Mouse (Mus musculus) forebrain, embryonic 10.5 days (tissue): ENCODE data around the gene Prkx. TPM values are rescaled to one million over a fixed set of nuclear protein-coding genes. Genes with fewer than 3 reads are reported as not detected.

Experiments
- DNase-seq: peaks from one replicate; pipeline ENCODE4 v3.0.0-alpha.2; 2017; ENCODE audit warnings: low spot score; ENCODE audit errors: extremely low spot score
- H3K27ac ChIP-seq: fragments of 300-500 bp; sonication (generic); 2 replicates; pipeline ENCODE4 v1.5.1; 2016; ENCODE audit warnings: mild to moderate bottlenecking
- H3K27me3 ChIP-seq: fragments of 300-500 bp; sonication (generic); 2 replicates; pipeline ENCODE4 v1.6.1; 2016; ENCODE audit warnings: mild to moderate bottlenecking; ENCODE audit not compliant: poor library complexity, severe bottlenecking
- H3K36me3 ChIP-seq: fragments of 300-500 bp; sonication (generic); replicated peaks from 2 replicates; pipeline ENCODE4 v1.6.1; 2016; ENCODE audit warnings: mild to moderate bottlenecking, moderate library complexity
- H3K4me1 ChIP-seq: fragments of 300-500 bp; sonication (generic); 2 replicates; pipeline ENCODE4 v1.6.1; 2016
- H3K4me3 ChIP-seq: fragments of 300-500 bp; sonication (generic); 2 replicates; pipeline ENCODE4 v1.5.1; 2016; ENCODE audit warnings: mild to moderate bottlenecking, moderate library complexity
- H3K9me3 ChIP-seq: fragments of 300-500 bp; sonication (generic); 2 replicates; pipeline ENCODE4 v1.6.1; 2016; ENCODE audit warnings: mild to moderate bottlenecking, moderate library complexity
- WGBS: fragments of 180-500 bp; shearing (Covaris S2); methylation state at CpG from one replicate; pipeline ENCODE4 v1.1.7; 2016; 5-methylcytosine and 5-hydroxymethylcytosine counted together
- polyA plus RNA-seq: library from polyadenylated mRNA; unstranded; fragments of >200 nt; fragmentation: Nextera tagmentation; extraction: Ambion mirVana; gene quantifications from 2 replicates; pipeline ENCODE4 v1.2.1, GENCODE M21; 2016

Prkx gene
- polyA plus RNA-seq, 1 experiment from 2014 or later, result 11.1 TPM

DNA sequence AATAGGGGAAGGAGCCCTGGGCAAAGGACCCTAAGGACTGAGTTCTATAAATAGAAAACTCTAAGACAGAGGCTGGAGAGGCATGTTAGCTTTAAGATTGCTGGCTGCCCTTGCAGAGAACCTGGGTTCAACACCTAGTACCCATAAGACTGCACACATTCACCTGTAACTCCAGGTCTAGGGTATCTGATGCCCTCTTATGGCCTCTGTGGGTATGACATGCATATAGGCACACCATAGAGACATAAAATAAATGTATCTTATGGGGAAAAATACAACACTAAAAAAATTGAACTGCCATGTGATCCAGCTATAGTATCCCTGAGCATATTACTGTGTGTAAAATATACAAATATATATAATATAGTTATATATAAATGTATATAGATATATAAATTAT is 18.3 kb downstream of the Prkx start:
- no peaks in the 10 kb centered on the region for H3K27me3 ChIP-seq
- peaks cover 16% of the 10 kb centered on the region for H3K36me3 ChIP-seq
- H3K4me1 ChIP-seq, result no peaks in the 10 kb centered on the region
- no peaks in the 10 kb centered on the region for H3K9me3 ChIP-seq
- no peak overlapping the region for H3K27ac ChIP-seq
- DNase-seq, result no peak
- no peak overlapping the region for H3K4me3 ChIP-seq

DNA sequence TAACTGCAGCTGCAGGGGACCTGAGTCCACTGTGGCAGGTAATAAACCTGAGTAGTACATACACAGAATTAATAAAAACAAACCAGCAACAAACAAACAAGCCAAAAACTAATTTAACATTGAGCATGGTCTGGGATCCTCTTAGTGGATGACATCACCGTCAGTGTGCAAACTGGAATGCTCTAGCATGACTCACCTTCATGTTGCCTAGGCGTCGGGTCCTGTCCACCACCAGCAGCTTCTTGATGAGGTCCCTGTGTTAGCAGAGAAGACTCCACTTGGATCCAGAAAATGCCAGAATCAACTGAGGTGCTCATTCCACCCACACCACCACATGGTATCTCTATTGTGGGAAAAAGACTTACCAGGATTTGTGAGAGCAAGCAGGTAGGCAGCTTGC is 30.9 kb downstream of the Prkx start:
- no peak overlapping the region for H3K4me3 ChIP-seq
- 100% methylated on average over 3 of the region's 3 CpGs for WGBS

DNA sequence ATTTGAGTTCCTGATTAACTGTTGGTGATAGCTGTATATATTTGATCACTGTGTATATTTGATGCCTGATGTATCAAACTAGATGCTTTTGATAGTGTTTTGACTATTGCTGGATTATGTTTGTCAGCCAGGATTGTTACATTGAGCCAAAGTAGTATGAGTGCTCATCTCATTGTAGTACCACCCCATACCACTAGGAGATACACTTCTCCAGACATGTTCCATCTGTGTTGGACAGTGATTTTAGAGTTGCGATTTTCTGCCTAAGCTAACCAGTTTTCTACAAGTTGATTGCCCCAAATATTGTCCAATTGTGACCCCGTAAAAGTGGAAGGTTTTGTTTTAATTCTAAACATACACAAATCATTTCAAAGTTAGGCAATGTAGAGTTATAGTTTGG is 51.8 kb downstream of the Prkx start:
- Histone ChIP-seq H3K4me1 (no peaks in the 10 kb centered on the region), H3K4me3 (no peak overlapping the region), H3K27me3 (no peaks in the 10 kb centered on the region), H3K9me3 (no peaks in the 10 kb centered on the region), H3K27ac (no peak overlapping the region), H3K36me3 (no peaks in the 10 kb centered on the region)
- WGBS, result 73% methylated on average over 2 of the region's 2 CpGs
- DNase-seq, result no peak

More for the DNA sequence above, 30.9 kb downstream of the Prkx start:
- Histone ChIP-seq H3K36me3 (peaks cover 14% of the 10 kb centered on the region), H3K9me3 (no peaks in the 10 kb centered on the region), H3K27me3 (no peaks in the 10 kb centered on the region), H3K4me1 (no peaks in the 10 kb centered on the region), H3K27ac (no peak overlapping the region)
- DNase-seq, result no peak

DNA sequence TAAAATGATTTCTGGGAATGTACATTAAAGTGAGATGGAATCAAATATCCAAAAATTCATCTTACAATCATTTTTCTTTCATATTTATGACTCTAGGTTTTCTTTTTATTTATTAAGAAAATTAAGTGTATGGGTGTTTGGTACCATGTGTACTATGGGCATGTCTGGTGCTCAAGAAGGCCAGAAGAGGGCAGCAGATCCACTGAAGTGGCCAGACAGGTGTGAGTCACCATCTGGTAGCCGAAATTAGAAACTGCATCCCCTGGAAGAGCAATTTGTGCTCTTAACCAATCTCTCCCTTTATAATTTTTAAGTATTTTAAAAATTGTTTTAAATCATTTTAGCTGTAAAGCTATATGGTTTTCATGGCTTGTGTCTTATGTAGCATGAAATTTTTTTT is 54.7 kb downstream of the Prkx start:
- DNase-seq, result no peak
- Histone ChIP-seq H3K36me3 (no peaks in the 10 kb centered on the region), H3K27me3 (no peaks in the 10 kb centered on the region), H3K9me3 (no peaks in the 10 kb centered on the region), H3K27ac (no peak overlapping the region), H3K4me1 (no peaks in the 10 kb centered on the region), H3K4me3 (no peak overlapping the region)
- WGBS, result 28% methylated on average over 1 of the region's 1 CpGs

DNA sequence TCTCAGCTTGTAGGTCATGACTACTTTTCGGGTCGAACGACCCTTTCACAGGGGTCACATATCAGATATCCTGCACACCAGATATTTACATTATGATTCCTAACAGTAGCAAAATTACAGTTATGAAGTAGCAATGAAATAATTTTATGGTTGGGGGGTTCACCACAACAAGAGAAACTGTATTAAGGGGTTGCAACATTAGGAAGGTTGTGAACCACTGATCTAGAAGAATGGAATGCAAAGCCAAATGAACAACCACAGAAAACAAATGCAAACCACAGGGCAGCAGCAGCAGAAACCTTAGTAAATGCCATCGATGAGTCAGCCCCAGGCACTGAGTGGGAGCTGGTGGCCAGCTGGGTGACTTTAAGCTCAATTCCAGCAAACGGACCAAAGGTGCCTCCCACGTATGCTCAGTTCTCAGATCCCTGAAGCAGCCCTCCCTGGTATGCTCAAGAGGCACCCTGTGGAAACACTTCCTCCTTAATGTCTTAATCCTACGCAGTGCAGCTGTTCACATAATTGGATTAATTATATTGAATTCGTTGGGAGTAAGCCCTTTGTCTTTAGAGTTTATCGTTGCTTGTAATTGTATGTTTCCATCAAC is 62.0 kb downstream of the Prkx start:
- H3K36me3 ChIP-seq, result no peaks in the 10 kb centered on the region
- H3K27me3 ChIP-seq, result no peaks in the 10 kb centered on the region
- no peak overlapping the region for H3K27ac ChIP-seq
- DNase-seq, result no peak
- H3K9me3 ChIP-seq, result no peaks in the 10 kb centered on the region
- no peaks in the 10 kb centered on the region for H3K4me1 ChIP-seq
- 77% methylated on average over 9 of the region's 9 CpGs for WGBS
- H3K4me3 ChIP-seq, result no peak overlapping the region

DNA sequence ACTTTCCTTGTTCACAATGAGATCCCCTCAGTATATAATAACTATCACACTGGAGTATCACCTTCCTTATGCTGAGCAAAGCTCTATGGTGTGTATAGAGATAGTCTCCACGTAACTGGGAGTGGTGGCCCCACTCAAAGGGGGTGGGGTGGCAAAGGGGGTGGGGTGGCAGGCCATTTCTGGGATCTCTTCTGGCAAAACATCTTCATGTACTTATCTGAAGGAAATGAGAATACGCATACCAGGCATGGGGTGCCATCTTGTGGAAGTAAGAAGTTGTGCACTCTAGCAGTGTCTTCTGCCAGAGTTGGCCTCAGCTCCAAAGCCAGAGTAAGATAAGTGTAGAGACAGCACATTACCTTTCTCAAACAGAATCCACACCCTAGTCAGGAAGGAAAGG is 75.8 kb downstream of the Prkx start:
- DNase-seq, result peak; percentile 14
- 17% methylated on average over 2 of the region's 2 CpGs for WGBS
- H3K27ac ChIP-seq, result no peak overlapping the region
- H3K9me3 ChIP-seq, result no peaks in the 10 kb centered on the region
- H3K36me3 ChIP-seq, result no peaks in the 10 kb centered on the region
- no peaks in the 10 kb centered on the region for H3K4me1 ChIP-seq
- no peaks in the 10 kb centered on the region for H3K27me3 ChIP-seq
- no peak overlapping the region for H3K4me3 ChIP-seq

Other genes starting within 250 kb of the Prkx start
- not detected in 2 replicates for gene Pbsn, start 57.3 kb upstream of the Prkx start, polyA plus RNA-seq
- gene Gm14744, start 68.5 kb upstream of the Prkx start, polyA plus RNA-seq, result not detected in 2 replicates
- gene 5430402E10Rik, start 128.8 kb upstream of the Prkx start, polyA plus RNA-seq, result not detected in 2 replicates